In genomic region chr2:101172806-101173205, GRCm38 (mm10) we compare ENCODE assay signal across 11 mouse cellular contexts.
DNase-seq lines count a peak whose midpoint lies in the region; ATAC-seq lines count a peak whose summit lies in the region.
"Had no signal": no experiment of that assay in that cellular context is flagged by ENCODE, and none has a peak within 500 bp of the region (broad histone marks: within the 10 kb centered on the region; RNA-seq: fewer than 3 reads in every experiment).

No protein-coding gene starts in this region.

- no peaks in the 10 kb centered on the region for H3K9me3 ChIP-seq in forebrain, embryonic 10.5 days
- H3K9me3 ChIP-seq in neural tube, embryonic 15.5 days (replicated peaks): no peaks in the 10 kb centered on the region
- H3K9me3 ChIP-seq: limb, embryonic 15.5 days had no signal

- no peak overlapping the region for H3K4me3 ChIP-seq in forebrain, embryonic 10.5 days
- no peak overlapping the region for H3K4me3 ChIP-seq in neural tube, embryonic 15.5 days (replicated peaks)
- H3K4me3 ChIP-seq: limb, embryonic 15.5 days had no signal

- 16% methylated on average over 6 of the region's 6 CpGs for WGBS in forebrain, embryonic 10.5 days
- 7% methylated on average over 6 of the region's 6 CpGs for WGBS in neural tube, embryonic 15.5 days

- H3K4me2 ChIP-seq in neural tube, embryonic 15.5 days: no peak overlapping the region
- H3K4me2 ChIP-seq: limb, embryonic 15.5 days had no signal

- peaks cover 35% of the 10 kb centered on the region for H3K4me1 ChIP-seq in forebrain, embryonic 10.5 days
- H3K4me1 ChIP-seq in neural tube, embryonic 15.5 days: 0 out of 2 replicates have a peak, but pooled peaks cover 3% of the 10 kb centered on the region
- H3K4me1 ChIP-seq: limb, embryonic 15.5 days had no signal

- no peaks in the 10 kb centered on the region for H3K36me3 ChIP-seq in forebrain, embryonic 10.5 days (replicated peaks)
- H3K36me3 ChIP-seq in neural tube, embryonic 15.5 days: no peaks in the 10 kb centered on the region
- H3K36me3 ChIP-seq: limb, embryonic 15.5 days had no signal

- H3K9ac ChIP-seq in neural tube, embryonic 15.5 days (replicated peaks): no peak overlapping the region
- H3K9ac ChIP-seq: limb, embryonic 15.5 days had no signal

- DNase-seq in kidney, postnatal 4 days: peak; percentile 61 to 65
- no peak for DNase-seq in kidney, adult 8-10 months
- peak; percentile 76 for DNase-seq in forebrain, embryonic 10.5 days (ENCODE audit: extremely low spot score, low spot score)
- peak; percentile 21 to 39 for DNase-seq in layer of hippocampus, postnatal 14 days (ENCODE audit: low spot score in 2 of 2)
- no peak for DNase-seq in cerebellum, adult 8-10 months
- no peak for DNase-seq in c-Kit-positive CD71-positive TER-119-positive erythroid progenitor cells, embryonic 14.5 days (ENCODE audit: low spot score)
- no peak for DNase-seq in ovary, postnatal 36 days (ENCODE audit: low spot score)
- DNase-seq: heart, adult 18-20 months had no signal

- H3K27ac ChIP-seq in forebrain, embryonic 10.5 days: 0 out of 2 replicates have a peak overlapping the region, but pooled peaks have one; percentile 59
- H3K27ac ChIP-seq in neural tube, embryonic 15.5 days (replicated peaks): no peak overlapping the region
- H3K27ac ChIP-seq: limb, embryonic 15.5 days had no signal

- peaks cover 87% of the 10 kb centered on the region for H3K27me3 ChIP-seq in forebrain, embryonic 10.5 days (ENCODE audit: poor library complexity, severe bottlenecking)
- H3K27me3 ChIP-seq in neural tube, embryonic 15.5 days (replicated peaks): peaks cover 25% of the 10 kb centered on the region
- H3K27me3 ChIP-seq: CH12.LX; limb, embryonic 15.5 days had no signal

- ATAC-seq in neural tube, embryonic 15.5 days (ENCODE audit: low FRiP score): peak; percentile 73; the same call in 1 of the 2 replicates

Comparison
In these comparisons a context has a peak if more than half of its experiments do, and no peak if none do; other contexts are left out.
1. DNase-seq: peak in kidney, postnatal 4 days (2 of 2), forebrain, embryonic 10.5 days (single experiment) and layer of hippocampus, postnatal 14 days (2 of 2); none in kidney, adult 8-10 months (0 of 2), cerebellum, adult 8-10 months (single experiment), c-Kit-positive CD71-positive TER-119-positive erythroid progenitor cells, embryonic 14.5 days (single experiment) and ovary, postnatal 36 days (single experiment).